Comparison of ENCODE assay signal across 8 mouse cellular contexts in genomic region chr4:97675741-97676578, GRCm38 (mm10).
A peak's percentile ranks its signal among the peaks of the same experiment; 100 is the strongest.
DNase-seq lines count a peak whose midpoint lies in the region; ATAC-seq and TF ChIP-seq lines count a peak whose summit lies in the region.

No protein-coding gene starts in this region.

- no peak overlapping the region for H3K27ac ChIP-seq in gastrocnemius, adult 2 months
- no peak overlapping the region for H3K27ac ChIP-seq in lung, postnatal 0 days (ENCODE audit: low read length)
- no peak overlapping the region for H3K27ac ChIP-seq in stomach, postnatal 0 days (replicated peaks)

- no peak overlapping the region for H3K9ac ChIP-seq in lung, postnatal 0 days (replicated peaks; ENCODE audit: low read depth)
- H3K9ac ChIP-seq in stomach, postnatal 0 days (ENCODE audit: low read length): no peak overlapping the region

- TF ChIP-seq CTCF in gastrocnemius, adult 2 months (IDR thresholded peaks at IDR 0.05): peak; percentile 41
- TF ChIP-seq CTCF in lung, postnatal 0 days (IDR thresholded peaks at IDR 0.05): peak; percentile 64
- TF ChIP-seq CTCF in stomach, postnatal 0 days (IDR thresholded peaks at IDR 0.05; ENCODE audit: low read depth): peak; percentile 66

- H3K4me2 ChIP-seq in lung, postnatal 0 days (replicated peaks; ENCODE audit: low read depth, low read length): no peak overlapping the region
- peak overlapping the region; percentile 31 for H3K4me2 ChIP-seq in stomach, postnatal 0 days (replicated peaks; ENCODE audit: low read depth)

- DNase-seq in gastrocnemius, adult 2 months: no peak
- no peak for DNase-seq in gastrocnemius, adult 8-10 months (ENCODE audit: low spot score in 2 of 2)
- DNase-seq in lung, postnatal 0 days (ENCODE audit: low spot score): peak; percentile 61
- DNase-seq in lung, postnatal 4 days: no peak
- no peak for DNase-seq in stomach, postnatal 0 days (ENCODE audit: low spot score)
- DNase-seq in adrenal gland, postnatal 14 days: no peak
- DNase-seq in left cerebral cortex, adult 9 months (ENCODE audit: low spot score in 2 of 2): no peak

- no peaks in the 10 kb centered on the region for H3K27me3 ChIP-seq in lung, postnatal 0 days (replicated peaks; ENCODE audit: insufficient read depth, low read length)
- no peaks in the 10 kb centered on the region for H3K27me3 ChIP-seq in stomach, postnatal 0 days (ENCODE audit: control insufficient read depth, insufficient read depth, low read length)

- H3K36me3 ChIP-seq in lung, postnatal 0 days (ENCODE audit: insufficient read depth, low read length): no peaks in the 10 kb centered on the region
- H3K36me3 ChIP-seq in stomach, postnatal 0 days (ENCODE audit: control insufficient read depth, insufficient read depth, low read length): no peaks in the 10 kb centered on the region

- no peaks in the 10 kb centered on the region for H3K9me3 ChIP-seq in lung, postnatal 0 days (ENCODE audit: low read length)
- no peaks in the 10 kb centered on the region for H3K9me3 ChIP-seq in stomach, postnatal 0 days (ENCODE audit: control insufficient read depth, low read length)

- TF ChIP-seq EP300 in lung, postnatal 0 days (IDR thresholded peaks at IDR 0.05): no peak
- TF ChIP-seq EP300 in stomach, postnatal 0 days (optimal IDR thresholded peaks at IDR 0.05): no peak

- intact Hi-C loops in gastrocnemius, adult 2 months (cut with DNase I): no loop called here

- H3K4me3 ChIP-seq in gastrocnemius, adult 2 months: no peak overlapping the region
- no peak overlapping the region for H3K4me3 ChIP-seq in lung, postnatal 0 days (ENCODE audit: low read depth, low read length)
- H3K4me3 ChIP-seq in stomach, postnatal 0 days (ENCODE audit: low read depth, low read length): no peak overlapping the region

- H3K4me1 ChIP-seq in lung, postnatal 0 days (ENCODE audit: insufficient read depth, low read depth, low read length): no peaks in the 10 kb centered on the region
- H3K4me1 ChIP-seq in stomach, postnatal 0 days (replicated peaks; ENCODE audit: control insufficient read depth, insufficient read depth): no peaks in the 10 kb centered on the region

- WGBS in lung, postnatal 0 days: 35% methylated on average over 16 of the region's 16 CpGs
- 43% methylated on average over 16 of the region's 16 CpGs for WGBS in stomach, postnatal 0 days

- ATAC-seq in lung, postnatal 0 days: peak; percentile 46; the same call in 1 of the 2 replicates
- ATAC-seq in megakaryocyte progenitor cell, adult 5-6 weeks (replicated peaks; ENCODE audit: poor library complexity): peak; percentile 35; the same call in 1 of the 2 replicates
- no peak for ATAC-seq in stomach, postnatal 0 days (ENCODE audit: low FRiP score, low TSS enrichment)
